Mouse (Mus musculus): ENCODE results near the gene Gm11020. TPM values are rescaled to one million over a fixed set of nuclear protein-coding genes. Genes with fewer than 3 reads are reported as not detected.
A peak's percentile ranks its signal among the peaks of the same experiment; 100 is the strongest.

Gene Gm11020
- polyA plus RNA-seq, 1 experiment, result not detected

- under 1% methylated on average over 54 of the region's 54 CpGs for WGBS
- no peaks in the 10 kb centered on the region for H3K4me1 ChIP-seq (ENCODE audit: control insufficient read depth, insufficient read depth, low read length)
- TF ChIP-seq CTCF (IDR thresholded peaks at IDR 0.05; ENCODE audit: control insufficient read depth, insufficient read depth, low read length), result peak; percentile 46; the same call in 1 of the 2 replicates
- peak; percentile 64; the same call in 1 of the 2 replicates for TF ChIP-seq POLR2A (IDR thresholded peaks at IDR 0.05; ENCODE audit: borderline replicate concordance, control insufficient read depth, low read depth, low read length)
Measured at GRCm38 (mm10) chr8:104340233-104341105, 19.1 kb downstream of the Gm11020 start.

DNA sequence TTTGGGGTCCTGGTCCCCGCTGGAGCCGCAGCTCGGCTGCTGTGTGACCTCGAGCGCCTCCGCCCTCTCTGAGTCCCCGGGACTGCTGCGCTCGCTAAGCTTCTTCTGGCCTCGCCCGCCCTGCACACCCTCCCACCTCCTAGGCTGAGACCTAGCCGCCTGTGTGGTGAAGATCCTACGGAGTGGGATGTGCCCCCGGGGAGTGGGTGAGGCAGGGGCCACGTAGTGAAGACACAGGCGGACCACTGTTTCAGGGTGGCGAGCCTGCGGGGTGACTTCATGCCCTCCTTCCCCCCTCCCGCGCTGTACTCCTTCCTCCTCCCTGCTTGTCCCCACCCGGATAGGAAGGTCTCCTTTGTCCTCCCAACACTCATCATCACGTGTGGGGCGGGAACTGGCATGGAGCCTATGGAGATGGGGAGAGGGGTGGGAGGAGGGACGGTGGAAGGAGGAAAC lies 19.8 kb downstream of the Gm11020 start:
- Histone ChIP-seq H3K27ac (ENCODE audit: control insufficient read depth, insufficient read depth, low read depth, low read length, poor library complexity) (peak overlapping the region; percentile 61), H3K4me3 (replicated peaks; ENCODE audit: control insufficient read depth, low read depth, low read length) (peak overlapping the region; percentile 83), H3K4me1 (ENCODE audit: control insufficient read depth, insufficient read depth, low read length) (no peaks in the 10 kb centered on the region)
- TF ChIP-seq CTCF (IDR thresholded peaks at IDR 0.05; ENCODE audit: control insufficient read depth, insufficient read depth, low read length) (no peak), POLR2A (IDR thresholded peaks at IDR 0.05; ENCODE audit: borderline replicate concordance, control insufficient read depth, low read depth, low read length) (peak; percentile 20; the same call in 1 of the 2 replicates)
- WGBS, result 2% methylated on average over 24 of the region's 24 CpGs

More at GRCm38 (mm10) chr8:104340233-104341105, 19.1 kb downstream of the Gm11020 start:
- H3K27ac ChIP-seq (ENCODE audit: control insufficient read depth, insufficient read depth, low read depth, low read length, poor library complexity), result peak overlapping the region; percentile 61
- peak overlapping the region; percentile 83 for H3K4me3 ChIP-seq (replicated peaks; ENCODE audit: control insufficient read depth, low read depth, low read length)

DNA sequence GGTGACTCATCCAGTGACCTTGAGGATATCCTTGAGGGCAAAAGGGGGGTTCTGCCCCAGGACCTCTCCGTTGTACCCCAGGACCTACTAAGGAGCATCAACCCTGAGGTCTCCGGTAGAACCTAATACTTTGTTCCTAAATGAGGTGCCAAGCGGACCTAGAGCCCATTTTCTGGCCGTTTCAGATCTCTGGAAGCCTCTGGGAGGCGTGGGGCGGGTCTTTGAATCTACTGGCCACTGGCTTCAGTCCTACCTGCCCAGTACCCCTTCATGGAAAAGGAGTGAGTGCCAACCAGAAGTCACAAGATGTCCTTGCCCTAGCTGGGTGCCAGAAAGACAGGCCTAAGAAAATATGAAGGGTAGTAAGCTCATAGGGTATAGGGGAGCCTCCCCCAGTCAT lies 20.3 kb downstream of the Gm11020 start:
- Histone ChIP-seq H3K4me1 (ENCODE audit: control insufficient read depth, insufficient read depth, low read length) (no peaks in the 10 kb centered on the region), H3K27ac (ENCODE audit: control insufficient read depth, insufficient read depth, low read depth, low read length, poor library complexity) (no peak overlapping the region), H3K4me3 (replicated peaks; ENCODE audit: control insufficient read depth, low read depth, low read length) (no peak overlapping the region)
- TF ChIP-seq CTCF (IDR thresholded peaks at IDR 0.05; ENCODE audit: control insufficient read depth, insufficient read depth, low read length) (no peak), POLR2A (IDR thresholded peaks at IDR 0.05; ENCODE audit: borderline replicate concordance, control insufficient read depth, low read depth, low read length) (no peak)
- 78% methylated on average over 6 of the region's 6 CpGs for WGBS

- TF ChIP-seq POLR2A (IDR thresholded peaks at IDR 0.05; ENCODE audit: borderline replicate concordance, control insufficient read depth, low read depth, low read length) (no peak), CTCF (IDR thresholded peaks at IDR 0.05; ENCODE audit: control insufficient read depth, insufficient read depth, low read length) (no peak)
- no peaks in the 10 kb centered on the region for H3K4me1 ChIP-seq (ENCODE audit: control insufficient read depth, insufficient read depth, low read length)
- 56% methylated on average over 5 of the region's 5 CpGs for WGBS
- H3K4me3 ChIP-seq (replicated peaks; ENCODE audit: control insufficient read depth, low read depth, low read length), result no peak overlapping the region
- no peak overlapping the region for H3K27ac ChIP-seq (ENCODE audit: control insufficient read depth, insufficient read depth, low read depth, low read length, poor library complexity)
Measured at GRCm38 (mm10) chr8:104342426-104342825, 21.1 kb downstream of the Gm11020 start.

- no peak overlapping the region for H3K4me3 ChIP-seq (replicated peaks; ENCODE audit: control insufficient read depth, low read depth, low read length)
- TF ChIP-seq POLR2A (IDR thresholded peaks at IDR 0.05; ENCODE audit: borderline replicate concordance, control insufficient read depth, low read depth, low read length), result no peak
- peak; percentile 99 for TF ChIP-seq CTCF (IDR thresholded peaks at IDR 0.05; ENCODE audit: control insufficient read depth, insufficient read depth, low read length)
- no peaks in the 10 kb centered on the region for H3K4me1 ChIP-seq (ENCODE audit: control insufficient read depth, insufficient read depth, low read length)
- WGBS, result 19% methylated on average over 7 of the region's 7 CpGs
- H3K27ac ChIP-seq (ENCODE audit: control insufficient read depth, insufficient read depth, low read depth, low read length, poor library complexity), result no peak overlapping the region
Measured at GRCm38 (mm10) chr8:104343957-104344356, 22.6 kb downstream of the Gm11020 start.

- TF ChIP-seq POLR2A (IDR thresholded peaks at IDR 0.05; ENCODE audit: borderline replicate concordance, control insufficient read depth, low read depth, low read length) (no peak), CTCF (IDR thresholded peaks at IDR 0.05; ENCODE audit: control insufficient read depth, insufficient read depth, low read length) (no peak)
- H3K27ac ChIP-seq (ENCODE audit: control insufficient read depth, insufficient read depth, low read depth, low read length, poor library complexity), result no peak overlapping the region
- WGBS, result 69% methylated on average over 5 of the region's 5 CpGs
- H3K4me3 ChIP-seq (replicated peaks; ENCODE audit: control insufficient read depth, low read depth, low read length), result no peak overlapping the region
- H3K4me1 ChIP-seq (ENCODE audit: control insufficient read depth, insufficient read depth, low read length), result no peaks in the 10 kb centered on the region
Measured at GRCm38 (mm10) chr8:104344622-104345021, 23.3 kb downstream of the Gm11020 start.

- no peak for TF ChIP-seq CTCF (IDR thresholded peaks at IDR 0.05; ENCODE audit: control insufficient read depth, insufficient read depth, low read length)
- TF ChIP-seq POLR2A (IDR thresholded peaks at IDR 0.05; ENCODE audit: borderline replicate concordance, control insufficient read depth, low read depth, low read length), result no peak
- no peak overlapping the region for H3K4me3 ChIP-seq (replicated peaks; ENCODE audit: control insufficient read depth, low read depth, low read length)
- H3K27ac ChIP-seq (ENCODE audit: control insufficient read depth, insufficient read depth, low read depth, low read length, poor library complexity), result no peak overlapping the region
- 84% methylated on average over 12 of the region's 12 CpGs for WGBS
- no peaks in the 10 kb centered on the region for H3K4me1 ChIP-seq (ENCODE audit: control insufficient read depth, insufficient read depth, low read length)
Measured at GRCm38 (mm10) chr8:104346706-104347105, 25.3 kb downstream of the Gm11020 start.

- no peak overlapping the region for H3K27ac ChIP-seq (ENCODE audit: control insufficient read depth, insufficient read depth, low read depth, low read length, poor library complexity)
- TF ChIP-seq POLR2A (IDR thresholded peaks at IDR 0.05; ENCODE audit: borderline replicate concordance, control insufficient read depth, low read depth, low read length), result no peak
- no peak overlapping the region for H3K4me3 ChIP-seq (replicated peaks; ENCODE audit: control insufficient read depth, low read depth, low read length)
- 79% methylated on average over 5 of the region's 5 CpGs for WGBS
- no peaks in the 10 kb centered on the region for H3K4me1 ChIP-seq (ENCODE audit: control insufficient read depth, insufficient read depth, low read length)
Measured at GRCm38 (mm10) chr8:104348971-104349370, 27.6 kb downstream of the Gm11020 start.
